Mouse (Mus musculus) bone marrow, adult 2 months (tissue): ENCODE results near the gene Scn3b.

ENCODE experiments used
- CTCF ChIP-seq: fragments of 200-500 bp; IDR thresholded peaks from 2 replicates; pipeline ENCODE4 v1.5.1; 2011; ENCODE audit warnings: low read length, control low read depth; ENCODE audit not compliant: control insufficient read depth, insufficient read depth
- POLR2A ChIP-seq: fragments of 200-500 bp; IDR thresholded peaks from 2 replicates; pipeline ENCODE4 v1.6.1; 2011; ENCODE audit warnings: low read depth, mild to moderate bottlenecking, control low read depth, low read length, borderline replicate concordance; ENCODE audit not compliant: control insufficient read depth

DNA sequence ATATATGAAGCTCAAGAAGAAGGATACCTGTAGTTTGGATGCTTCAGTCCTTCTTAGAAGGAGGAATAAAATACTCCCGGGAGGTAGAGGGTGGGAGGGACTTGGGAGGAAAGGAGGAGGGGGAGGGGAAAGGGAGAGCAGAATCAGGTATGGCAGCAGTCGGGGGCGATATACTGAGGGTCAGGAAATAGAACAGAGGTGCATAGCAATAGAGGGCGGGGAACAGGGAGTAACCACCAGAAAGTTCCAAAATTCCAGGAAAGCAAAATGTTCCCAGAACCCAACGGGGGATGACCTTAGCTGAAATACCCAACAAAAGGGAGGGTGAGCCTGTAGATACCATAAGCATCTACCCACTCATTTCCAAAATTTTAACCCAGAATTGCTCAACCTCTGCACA is 28.7 kb upstream of the Scn3b start:
- TF ChIP-seq POLR2A (no peak), CTCF (no peak)
